Mouse (Mus musculus) myocyte (in vitro differentiated cells): ENCODE data around the gene Grk5.

ENCODE experiments used
- CEBPB ChIP-seq: IDR thresholded peaks from 2 replicates; pipeline ENCODE4 v1.6.1; 2011; ENCODE audit warnings: mild to moderate bottlenecking, moderate library complexity; ENCODE audit not compliant: poor library complexity, insufficient read depth, severe bottlenecking
- E2F4 ChIP-seq: IDR thresholded peaks from one replicate; pipeline ENCODE4 v1.6.1; 2011; ENCODE audit warnings: mild to moderate bottlenecking, control low read depth, moderate library complexity; ENCODE audit not compliant: insufficient read depth
- MAX ChIP-seq: IDR thresholded peaks from one replicate; pipeline ENCODE4 v1.6.1; 2011; ENCODE audit warnings: low read depth, mild to moderate bottlenecking, control low read depth
- MYOD1 ChIP-seq, 3 experiments: IDR thresholded peaks; one replicate each; pipeline ENCODE4 v1.6.1; 2011; ENCODE audit warnings: control low read depth in 2 of 3, low read depth in 2 of 3, mild to moderate bottlenecking in 2 of 3, moderate library complexity in 1 of 3; ENCODE audit not compliant: insufficient read length in 2 of 3, control insufficient read depth in 1 of 3
- MYOG ChIP-seq, 3 experiments: IDR thresholded peaks; one replicate each; pipeline ENCODE4 v1.6.1; 2011; ENCODE audit warnings: control low read depth in 2 of 3, low read depth in 2 of 3, mild to moderate bottlenecking in 2 of 3; ENCODE audit not compliant: insufficient read length in 2 of 3, control insufficient read depth in 1 of 3, insufficient read depth in 1 of 3
- POLR2A ChIP-seq: IDR thresholded peaks from one replicate; pipeline ENCODE4 v1.6.1; 2011; ENCODE audit warnings: low read depth, mild to moderate bottlenecking, control low read depth, moderate library complexity; ENCODE audit not compliant: insufficient read length
- REST ChIP-seq: IDR thresholded peaks from one replicate; pipeline ENCODE4 v1.6.1; 2011; ENCODE audit warnings: mild to moderate bottlenecking, control low read depth, moderate library complexity; ENCODE audit not compliant: insufficient read depth, insufficient read length
- TCF12 ChIP-seq: IDR thresholded peaks from one replicate; pipeline ENCODE4 v1.6.1; 2011; ENCODE audit warnings: mild to moderate bottlenecking, control low read depth; ENCODE audit not compliant: poor library complexity, insufficient read depth, severe bottlenecking
- TCF3 ChIP-seq: IDR thresholded peaks from one replicate; pipeline ENCODE4 v1.6.1; 2011; ENCODE audit warnings: low read depth, control low read depth; ENCODE audit not compliant: insufficient read length
- USF1 ChIP-seq: IDR thresholded peaks from one replicate; pipeline ENCODE4 v1.6.1; 2011; ENCODE audit warnings: low read depth, mild to moderate bottlenecking, control low read depth, moderate library complexity

DNA sequence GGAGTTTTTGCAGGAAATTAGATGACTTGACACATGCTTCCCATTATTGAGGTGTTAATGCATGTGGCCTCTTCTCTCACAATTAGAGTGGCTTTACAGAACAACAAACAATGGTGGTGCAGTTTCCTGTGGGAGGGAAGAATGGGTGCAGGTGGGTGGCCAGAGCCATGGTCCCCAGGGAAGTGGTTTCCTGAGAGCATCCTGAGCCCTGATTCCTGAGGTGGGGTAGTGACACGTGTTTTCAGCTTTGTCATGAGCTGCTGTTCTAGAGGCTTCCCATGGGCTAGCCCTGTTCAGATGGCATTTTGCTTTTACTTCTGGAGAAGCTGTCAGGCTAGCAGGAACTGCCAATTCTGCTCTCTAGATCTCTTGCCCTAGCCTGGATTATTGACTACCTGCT is 59.4 kb downstream of the Grk5 start:
- no peak for TF ChIP-seq POLR2A
- TF ChIP-seq MAX = no peak
- TF ChIP-seq MYOD1 (IDR thresholded peaks at IDR 0.05; ENCODE audit: control insufficient read depth in 1 of 3, insufficient read length in 2 of 3, low read depth in 2 of 3) = no peak
- TF ChIP-seq CEBPB = no peak
- TF ChIP-seq REST = no peak
- TF ChIP-seq TCF3 = no peak
- no peak for TF ChIP-seq E2F4
- TF ChIP-seq TCF12 = no peak
- no peak for TF ChIP-seq MYOG (IDR thresholded peaks at IDR 0.05; ENCODE audit: control insufficient read depth in 1 of 3, insufficient read depth in 1 of 3, insufficient read length in 2 of 3, low read depth in 2 of 3)
- TF ChIP-seq USF1 = no peak
